Mouse (Mus musculus) right cerebral cortex, postnatal 10 days (tissue): Measurements from ENCODE around the gene Skp2.
"Not testable (repeated sequence)": the region's sequence is repeated elsewhere in the genome, so short reads cannot be mapped to it uniquely, and the experiment has no call there.

ENCODE experiments used
- DNase-seq, 2 experiments: peaks; one replicate each; pipeline ENCODE4 v3.0.0; 2021; ENCODE audit warnings: low spot score in 2 of 2

Skp2 gene

GRCm38 (mm10) chr15:9155325-9155724 lies at the start of gene Skp2:
Gene Skp2 (minus strand): TSS chr15:9155425.
- no peak for DNase-seq

GRCm38 (mm10) chr15:9198421-9198820 lies 43.2 kb upstream of the Skp2 start:
- no peak for DNase-seq

- not testable (repeated sequence) for DNase-seq
Measured at GRCm38 (mm10) chr15:9192685-9193084, 37.5 kb upstream of the Skp2 start.

GRCm38 (mm10) chr15:9189796-9190195 lies 34.6 kb upstream of the Skp2 start:
- no peak for DNase-seq

DNA sequence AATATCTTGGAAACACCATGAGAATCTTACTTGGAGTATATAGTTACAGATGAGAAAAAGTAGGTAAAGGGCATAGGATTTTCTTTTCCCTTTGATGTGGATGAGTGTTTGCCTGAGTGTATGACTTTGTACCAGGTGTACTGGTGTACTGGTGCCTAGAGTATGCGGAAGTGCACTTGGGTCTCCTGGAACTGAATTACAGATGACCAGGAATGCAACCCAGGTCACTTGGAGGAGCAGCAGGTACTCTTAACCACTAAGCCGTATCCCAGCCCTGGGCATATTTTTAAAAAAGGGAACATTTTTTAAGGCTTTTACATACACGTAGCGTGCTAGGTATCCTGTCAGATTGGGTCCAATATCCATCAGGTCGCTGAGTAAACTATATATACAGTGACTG lies 28.8 kb upstream of the Skp2 start:
- DNase-seq, result no peak

- no peak for DNase-seq
Measured at GRCm38 (mm10) chr15:9177038-9177437, 21.8 kb upstream of the Skp2 start.

GRCm38 (mm10) chr15:9164125-9164524 lies 8.9 kb upstream of the Skp2 start:
- no peak for DNase-seq

GRCm38 (mm10) chr15:9162557-9163070 lies 7.4 kb upstream of the Skp2 start:
- no peak for DNase-seq

DNA sequence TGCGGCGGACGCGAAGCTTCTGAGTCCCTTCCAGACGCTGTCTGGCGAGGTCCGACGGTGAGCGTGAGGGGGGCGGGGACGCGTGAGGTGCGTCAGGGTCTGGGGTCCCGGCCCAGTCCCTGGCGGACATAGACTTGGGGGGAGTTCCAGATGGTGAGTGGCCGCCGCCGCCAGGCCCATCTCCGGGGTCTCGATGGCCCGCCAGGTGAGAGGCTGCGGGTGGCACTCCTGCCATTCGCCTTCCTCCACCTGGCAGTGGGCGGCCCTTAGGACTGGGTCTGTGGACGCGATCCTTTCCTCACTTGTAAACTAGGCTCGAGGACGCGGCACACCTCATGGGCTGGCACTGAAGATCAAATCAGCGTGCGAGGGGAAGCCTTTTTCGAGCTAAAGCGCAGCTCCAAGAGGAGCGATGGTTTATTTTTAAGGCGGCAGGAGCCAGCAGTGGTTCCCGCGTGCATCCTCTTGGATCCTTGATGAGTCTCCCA lies 14.5 kb downstream of the Skp2 start:
- DNase-seq, result no peak

GRCm38 (mm10) chr15:9140252-9140680 lies 15.0 kb downstream of the Skp2 start, which contains the start of gene Lmbrd2:
Gene Lmbrd2 (plus strand): TSS chr15:9140550.
- DNase-seq, result peak; percentile 98

DNA sequence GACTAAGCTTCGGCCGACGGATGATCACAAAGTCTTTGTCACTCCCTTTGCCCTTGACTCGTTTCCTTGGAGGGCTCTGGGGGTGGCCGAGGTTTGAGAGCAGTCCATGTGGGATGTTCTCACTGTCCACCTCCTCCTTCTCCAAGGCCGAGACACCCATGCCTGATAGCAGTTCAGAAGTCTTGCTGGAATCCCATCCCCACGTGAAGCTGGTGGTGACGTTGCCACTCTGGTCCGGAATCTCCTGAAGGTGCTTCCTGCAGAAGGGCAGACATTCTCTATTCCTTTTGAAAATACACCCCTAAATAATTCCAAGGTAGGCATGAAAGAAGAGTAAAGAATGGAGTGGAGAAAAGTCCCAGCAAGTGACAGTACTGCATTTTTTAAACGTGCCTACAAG lies 15.8 kb downstream of the Skp2 start:
- DNase-seq, result peak; percentile 29 to 37

DNA sequence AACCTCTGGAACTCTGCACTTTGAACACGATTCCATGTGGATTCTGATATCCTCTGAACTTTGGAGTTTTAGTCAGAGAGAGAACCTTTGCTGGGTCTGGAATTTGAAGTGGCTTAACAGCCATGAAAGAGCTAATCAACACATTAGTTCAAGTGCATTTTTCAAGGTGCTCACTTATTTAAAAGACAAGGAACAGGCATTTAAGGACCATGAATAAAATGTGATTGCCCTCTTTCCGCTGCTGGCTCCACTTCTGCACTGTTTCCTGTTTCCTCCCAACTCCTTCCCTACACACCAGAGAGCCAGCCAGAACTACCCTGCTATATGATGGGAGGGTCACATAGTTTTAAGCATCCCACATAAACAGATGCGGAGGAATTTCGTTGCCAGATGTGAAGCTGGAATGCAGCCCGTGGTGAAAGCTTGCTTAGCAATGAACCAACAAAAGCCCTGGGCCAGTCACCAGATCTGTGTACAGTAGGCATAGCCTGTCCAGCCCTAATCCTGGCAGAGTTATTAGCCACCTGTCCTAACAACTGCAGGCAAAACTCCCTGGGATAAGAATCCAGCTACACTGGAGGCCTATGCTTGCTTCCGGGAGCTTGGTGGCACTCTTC lies 20.2 kb downstream of the Skp2 start:
- no peak for DNase-seq

GRCm38 (mm10) chr15:9132693-9133443 lies 22.4 kb downstream of the Skp2 start:
- DNase-seq, result peak; percentile 20 to 46

GRCm38 (mm10) chr15:9131499-9131888 lies 23.7 kb downstream of the Skp2 start:
- no peak for DNase-seq

- DNase-seq, result peak; percentile 44 to 48
Measured at GRCm38 (mm10) chr15:9130772-9131498, 24.3 kb downstream of the Skp2 start.

GRCm38 (mm10) chr15:9127051-9127791 lies 28.0 kb downstream of the Skp2 start:
- DNase-seq, result peak in 1 of 2 experiments; percentile 10

DNA sequence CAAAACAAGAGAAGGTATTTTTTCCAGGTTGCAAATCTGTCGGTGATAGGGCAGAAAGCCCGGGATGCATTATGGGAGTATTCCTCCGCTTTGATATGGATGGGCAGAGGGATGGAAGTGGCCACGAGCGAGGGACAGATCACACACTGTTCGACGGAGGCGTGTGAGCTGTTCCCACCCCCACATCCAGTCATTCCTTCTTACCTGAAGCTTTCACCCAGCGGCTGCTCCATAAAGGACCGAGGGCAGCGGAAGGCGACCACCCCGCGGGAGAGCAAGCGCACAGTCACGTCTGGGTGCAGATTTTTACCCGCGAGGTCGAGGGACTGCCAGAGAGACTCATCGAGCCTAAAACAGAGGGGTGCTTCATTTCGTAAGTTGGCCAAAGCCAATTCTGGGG lies 30.4 kb downstream of the Skp2 start:
- peak in 1 of 2 experiments; percentile 15 for DNase-seq

GRCm38 (mm10) chr15:9122989-9123388 lies 32.2 kb downstream of the Skp2 start:
- peak in 1 of 2 experiments; percentile 5 for DNase-seq

DNA sequence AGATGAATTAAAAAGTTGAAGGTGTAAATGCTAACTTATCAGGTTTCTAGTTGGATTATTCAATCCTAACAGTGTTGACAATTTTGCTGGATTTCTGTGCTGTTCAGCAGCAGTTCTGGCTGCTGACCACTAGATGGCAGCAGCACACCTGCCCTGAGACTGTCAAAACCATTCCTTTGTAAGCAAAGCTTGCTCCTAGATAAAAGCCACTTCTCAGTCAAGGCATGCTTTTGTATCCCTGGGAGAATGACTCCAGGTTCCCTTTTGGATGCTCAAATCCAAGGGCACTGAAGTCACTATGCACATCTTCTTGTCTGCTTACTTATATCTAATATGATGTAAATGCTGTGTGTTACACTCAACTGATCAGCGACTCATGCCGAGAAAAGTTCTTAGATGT lies 35.1 kb downstream of the Skp2 start:
- peak; percentile 65 to 69 for DNase-seq

GRCm38 (mm10) chr15:9118852-9119251 lies 36.4 kb downstream of the Skp2 start:
- no peak for DNase-seq

DNA sequence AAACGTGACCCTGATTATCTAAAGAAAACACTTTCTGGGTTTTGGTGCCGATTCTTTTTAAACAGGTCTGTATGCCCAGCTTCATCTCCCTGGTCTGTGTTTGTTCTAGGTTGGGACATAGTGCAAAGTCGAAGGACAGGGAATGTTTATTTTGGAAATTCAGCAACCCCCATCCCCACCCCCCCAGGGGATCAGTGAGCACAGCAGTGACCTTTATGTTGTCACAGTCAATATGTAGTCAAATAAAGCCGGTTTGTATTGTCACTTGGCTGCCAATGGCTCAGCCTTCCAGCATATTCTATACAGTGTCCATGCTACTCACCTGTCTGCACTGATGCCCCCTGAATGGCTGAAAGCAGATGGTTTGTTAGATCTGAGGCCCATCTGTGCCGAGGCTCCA lies 40.6 kb downstream of the Skp2 start:
- DNase-seq, result no peak
